20 mouse cellular contexts compared by ENCODE assay signal in the genomic region with DNA sequence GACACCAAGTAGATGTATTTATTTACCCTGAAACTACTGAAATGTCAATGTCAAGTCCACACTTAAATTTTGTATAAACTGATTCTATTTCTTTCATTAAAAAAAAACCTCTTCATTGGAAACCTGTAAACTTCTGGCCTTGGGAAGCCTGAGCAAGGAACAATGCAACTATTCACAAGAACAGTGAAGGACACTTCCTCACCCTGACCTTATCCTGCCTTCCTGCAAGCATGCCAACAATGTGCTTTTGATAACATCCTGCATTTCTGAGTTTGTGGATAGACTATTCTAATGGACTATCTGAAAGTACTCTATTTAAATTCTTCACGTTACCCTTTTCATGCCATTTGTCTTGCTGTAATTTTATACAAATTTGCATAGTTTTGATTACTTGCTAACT. TPM values are rescaled to one million over a fixed set of nuclear protein-coding genes. Genes with fewer than 3 reads are reported as not detected.
A peak's percentile ranks its signal among the peaks of the same experiment; 100 is the strongest.
DNase-seq lines count a peak whose midpoint lies in the region; ATAC-seq and TF ChIP-seq lines count a peak whose summit lies in the region.
"Had no signal": no experiment of that assay in that cellular context is flagged by ENCODE, and none has a peak within 500 bp of the region (broad histone marks: within the 10 kb centered on the region; RNA-seq: fewer than 3 reads in every experiment).

No protein-coding gene starts in this region.

- TF ChIP-seq EP300 in heart, postnatal 0 days (IDR thresholded peaks at IDR 0.05; ENCODE audit: low read depth) = no peak

- 0 out of 2 replicates have a peak, but pooled peaks cover 9% of the 10 kb centered on the region for H3K4me1 ChIP-seq in kidney, postnatal 0 days (replicated peaks; ENCODE audit: insufficient read depth, low read length)
- H3K4me1 ChIP-seq in kidney, embryonic 14.5 days (ENCODE audit: control insufficient read depth, insufficient read depth, low read length) = peaks cover 9% of the 10 kb centered on the region; the same call in 1 of the 2 replicates
- peaks cover 27% of the 10 kb centered on the region for H3K4me1 ChIP-seq in heart, postnatal 0 days (ENCODE audit: control insufficient read depth, insufficient read depth)
- no peaks in the 10 kb centered on the region for H3K4me1 ChIP-seq in forebrain, postnatal 0 days (ENCODE audit: insufficient read depth)
- H3K4me1 ChIP-seq: midbrain, embryonic 12.5 days had no signal

- H3K27ac ChIP-seq in kidney, postnatal 0 days = 0 out of 2 replicates have a peak overlapping the region, but pooled peaks have one; percentile 5
- H3K27ac ChIP-seq in kidney, embryonic 14.5 days (ENCODE audit: low read depth, low read length) = no peak overlapping the region
- H3K27ac ChIP-seq in heart, postnatal 0 days (ENCODE audit: low read depth) = peak overlapping the region; percentile 60
- H3K27ac ChIP-seq in forebrain, postnatal 0 days (ENCODE audit: low read depth, low read length) = no peak overlapping the region
- H3K27ac ChIP-seq: hindbrain, embryonic 10.5 days; hindbrain, postnatal 0 days; limb, embryonic 10.5 days; midbrain, embryonic 12.5 days; stomach, embryonic 15.5 days had no signal

- peak; percentile 26 for DNase-seq in heart, adult 8-10 months (ENCODE audit: low spot score)
- no peak for DNase-seq in heart, adult 9 months (ENCODE audit: low spot score in 2 of 2)
- DNase-seq in kidney, postnatal 0 days (ENCODE audit: low spot score) = peak; percentile 23
- DNase-seq in adrenal gland, postnatal 10 days = peak; percentile 47
- peak; percentile 56 for DNase-seq in heart, postnatal 0 days (ENCODE audit: low spot score)
- DNase-seq in forebrain, postnatal 0 days = no peak
- DNase-seq: cerebellum, adult 11 months; cerebellum, postnatal 10 days; kidney, adult 11 months; kidney, postnatal 4 days; layer of hippocampus, adult 9-11 months; retina, postnatal 1 day had no signal

- ATAC-seq in kidney, postnatal 0 days (replicated peaks; ENCODE audit: low FRiP score, low read depth) = no peak
- ATAC-seq in kidney, embryonic 14.5 days (ENCODE audit: low FRiP score, low TSS enrichment) = no peak
- ATAC-seq in heart, postnatal 0 days (ENCODE audit: insufficient read depth, low read depth) = peak; percentile 77
- ATAC-seq in forebrain, postnatal 0 days = no peak
- ATAC-seq: forebrain, embryonic 16.5 days; hindbrain, postnatal 0 days; lung, postnatal 0 days had no signal

- H3K4me2 ChIP-seq in kidney, postnatal 0 days (ENCODE audit: low read length) = no peak overlapping the region
- H3K4me2 ChIP-seq in kidney, embryonic 14.5 days (replicated peaks; ENCODE audit: low read depth, low read length) = no peak overlapping the region
- no peak overlapping the region for H3K4me2 ChIP-seq in heart, postnatal 0 days (ENCODE audit: low read depth, low read length)
- H3K4me2 ChIP-seq in forebrain, postnatal 0 days (ENCODE audit: low read depth) = no peak overlapping the region
- H3K4me2 ChIP-seq: midbrain, embryonic 12.5 days; stomach, embryonic 15.5 days had no signal

- TF ChIP-seq CTCF in kidney, postnatal 0 days (IDR thresholded peaks at IDR 0.05; ENCODE audit: low read depth) = no peak
- no peak for TF ChIP-seq CTCF in heart, postnatal 0 days (IDR thresholded peaks at IDR 0.05; ENCODE audit: low read depth)
- TF ChIP-seq CTCF in forebrain, postnatal 0 days (IDR thresholded peaks at IDR 0.05; ENCODE audit: low read depth) = no peak

- no peak overlapping the region for H3K9ac ChIP-seq in kidney, postnatal 0 days (ENCODE audit: low read depth, low read length)
- H3K9ac ChIP-seq in kidney, embryonic 14.5 days (ENCODE audit: low read depth, low read length) = no peak overlapping the region
- H3K9ac ChIP-seq in heart, postnatal 0 days (replicated peaks; ENCODE audit: low read depth, low read length) = no peak overlapping the region
- H3K9ac ChIP-seq in forebrain, postnatal 0 days = no peak overlapping the region
- H3K9ac ChIP-seq: midbrain, embryonic 12.5 days; stomach, embryonic 15.5 days had no signal

- no peaks in the 10 kb centered on the region for H3K9me3 ChIP-seq in kidney, postnatal 0 days (replicated peaks; ENCODE audit: low read length)
- no peaks in the 10 kb centered on the region for H3K9me3 ChIP-seq in kidney, embryonic 14.5 days (ENCODE audit: control insufficient read depth, low read length)
- H3K9me3 ChIP-seq in heart, postnatal 0 days (replicated peaks; ENCODE audit: control insufficient read depth, low read length) = no peaks in the 10 kb centered on the region
- H3K9me3 ChIP-seq in forebrain, postnatal 0 days (ENCODE audit: low read length) = no peaks in the 10 kb centered on the region
- H3K9me3 ChIP-seq: hindbrain, embryonic 10.5 days; limb, embryonic 10.5 days; midbrain, embryonic 12.5 days; stomach, embryonic 15.5 days had no signal

- no peak overlapping the region for H3K4me3 ChIP-seq in kidney, postnatal 0 days (replicated peaks; ENCODE audit: low read depth, low read length)
- no peak overlapping the region for H3K4me3 ChIP-seq in kidney, embryonic 14.5 days (ENCODE audit: low read length)
- no peak overlapping the region for H3K4me3 ChIP-seq in heart, postnatal 0 days (ENCODE audit: low read depth, low read length)
- H3K4me3 ChIP-seq in forebrain, postnatal 0 days (ENCODE audit: low read depth, low read length) = no peak overlapping the region
- H3K4me3 ChIP-seq: hindbrain, embryonic 10.5 days; limb, embryonic 10.5 days; midbrain, embryonic 12.5 days; stomach, embryonic 15.5 days had no signal

- H3K27me3 ChIP-seq in kidney, postnatal 0 days (ENCODE audit: insufficient read depth, low read length) = no peaks in the 10 kb centered on the region
- H3K27me3 ChIP-seq in kidney, embryonic 14.5 days (ENCODE audit: control insufficient read depth, insufficient read depth, low read length) = no peaks in the 10 kb centered on the region
- H3K27me3 ChIP-seq in heart, postnatal 0 days (ENCODE audit: control insufficient read depth, insufficient read depth, low read length) = no peaks in the 10 kb centered on the region
- no peaks in the 10 kb centered on the region for H3K27me3 ChIP-seq in forebrain, postnatal 0 days (ENCODE audit: insufficient read depth, low read length)
- H3K27me3 ChIP-seq: midbrain, embryonic 12.5 days; stomach, embryonic 15.5 days had no signal

- H3K36me3 ChIP-seq in kidney, postnatal 0 days (ENCODE audit: insufficient read depth, low read length) = no peaks in the 10 kb centered on the region
- H3K36me3 ChIP-seq in kidney, embryonic 14.5 days (ENCODE audit: control insufficient read depth, insufficient read depth, low read length) = no peaks in the 10 kb centered on the region
- no peaks in the 10 kb centered on the region for H3K36me3 ChIP-seq in heart, postnatal 0 days (replicated peaks; ENCODE audit: control insufficient read depth, insufficient read depth, low read length)
- no peaks in the 10 kb centered on the region for H3K36me3 ChIP-seq in forebrain, postnatal 0 days (ENCODE audit: insufficient read depth)
- H3K36me3 ChIP-seq: hindbrain, embryonic 10.5 days; limb, embryonic 10.5 days; midbrain, embryonic 12.5 days; stomach, embryonic 15.5 days had no signal

- WGBS in kidney, postnatal 0 days = 55% methylated on average over 1 of the region's 1 CpGs
- WGBS in kidney, embryonic 14.5 days = 69% methylated on average over 1 of the region's 1 CpGs
- 9% methylated on average over 1 of the region's 1 CpGs for WGBS in heart, postnatal 0 days
- WGBS in forebrain, postnatal 0 days = 67% methylated on average over 1 of the region's 1 CpGs

RNA-seq across cellular contexts. Expression of a gene that starts 53.1 kb away (rescaled TPM):
- 10 to 100 TPM; 32.4 to 66.3 (median 47.5) TPM for total RNA-seq in heart, adult 8-10 months (2022)
- 37.7 and 42.6 TPM in 2 replicates for polyA plus RNA-seq in kidney, postnatal 0 days (2015; fragmentation: Nextera tagmentation; extraction: Ambion mirVana)
- 10.6 and 14.5 TPM in 2 replicates for polyA plus RNA-seq in kidney, embryonic 14.5 days (2014; fragmentation: Nextera tagmentation; extraction: Ambion mirVana)
- total RNA-seq in adrenal gland, postnatal 10 days (2021) = 10 to 100 TPM; 27.4 to 27.9 TPM
- 28.9 and 38.3 TPM in 2 replicates for total RNA-seq in heart, postnatal 0 days (2014; rRNA removed; ENCODE audit: low replicate concordance)
- polyA plus RNA-seq in heart, postnatal 0 days (2015; fragmentation: Nextera tagmentation; extraction: Ambion mirVana) = 26.6 and 28.1 TPM in 2 replicates
- 7.5 and 8.2 TPM in 2 replicates for total RNA-seq in forebrain, postnatal 0 days (2014; rRNA removed)
- 3.4 and 6.3 TPM in 2 replicates for polyA plus RNA-seq in forebrain, postnatal 0 days (2015; fragmentation: Nextera tagmentation; extraction: Ambion mirVana)

Comparison
In these comparisons a context has a peak if more than half of its experiments do, and no peak if none do; other contexts are left out.
1. DNase-seq: peak in heart, adult 8-10 months (single experiment), kidney, postnatal 0 days (single experiment), adrenal gland, postnatal 10 days (single experiment) and heart, postnatal 0 days (single experiment); none in heart, adult 9 months (0 of 2) and forebrain, postnatal 0 days (single experiment).
2. H3K27ac ChIP-seq: peak in kidney, postnatal 0 days (single experiment) and heart, postnatal 0 days (single experiment); none in kidney, embryonic 14.5 days (single experiment) and forebrain, postnatal 0 days (single experiment).